Mouse (Mus musculus) stomach, postnatal 0 days (tissue): ENCODE data around the gene Slc2a3. TPM values are rescaled to one million over a fixed set of nuclear protein-coding genes. Genes with fewer than 3 reads are reported as not detected.

Experiments
- ATAC-seq: fragments of 200-750 bp; cut with Nextera tagmentation; 2 replicates; pipeline ENCODE4 v1.8.0; 2017; ENCODE audit not compliant: low FRiP score, low TSS enrichment
- DNase-seq: peaks from one replicate; pipeline ENCODE4 v3.0.0-alpha.2; 2016; ENCODE audit warnings: low spot score
- H3K27ac ChIP-seq: fragments of 300-500 bp; sonication (generic); replicated peaks from 2 replicates; pipeline ENCODE4 v1.5.1; 2014; ENCODE audit warnings: mild to moderate bottlenecking, control low read depth
- H3K27me3 ChIP-seq: fragments of 300-500 bp; sonication (generic); 2 replicates; pipeline ENCODE4 v1.6.1; 2014; ENCODE audit warnings: low read length; ENCODE audit not compliant: control insufficient read depth, insufficient read depth
- H3K36me3 ChIP-seq: fragments of 300-500 bp; sonication (generic); 2 replicates; pipeline ENCODE4 v1.6.1; 2014; ENCODE audit warnings: low read length, mixed read lengths; ENCODE audit not compliant: control insufficient read depth, insufficient read depth
- H3K4me1 ChIP-seq: fragments of 300-500 bp; sonication (generic); replicated peaks from 2 replicates; pipeline ENCODE4 v1.6.1; 2014; ENCODE audit warnings: antibody characterized with exemption; ENCODE audit not compliant: control insufficient read depth, insufficient read depth
- H3K4me2 ChIP-seq: fragments of 300-500 bp; sonication (generic); replicated peaks from 2 replicates; pipeline ENCODE4 v1.6.1; 2014; ENCODE audit warnings: low read depth, mild to moderate bottlenecking, control low read depth, moderate library complexity
- H3K4me3 ChIP-seq: fragments of 300-500 bp; sonication (generic); 2 replicates; pipeline ENCODE4 v1.5.1; 2014; ENCODE audit warnings: low read depth, low read length, control low read depth
- H3K9ac ChIP-seq: fragments of 300-500 bp; sonication (generic); 2 replicates; pipeline ENCODE4 v1.6.1; 2014; ENCODE audit warnings: mild to moderate bottlenecking, low read length, control low read depth, mixed read lengths
- H3K9me3 ChIP-seq: fragments of 300-500 bp; sonication (generic); 2 replicates; pipeline ENCODE4 v1.6.1; 2016; ENCODE audit warnings: low read length; ENCODE audit not compliant: control insufficient read depth
- CTCF ChIP-seq: IDR thresholded peaks from 2 replicates; pipeline ENCODE4 v1.5.1; 2016; ENCODE audit warnings: antibody characterized with exemption, low read depth, mild to moderate bottlenecking, moderate library complexity
- EP300 ChIP-seq: optimal IDR thresholded peaks from 2 replicates; pipeline ENCODE3; 2016; ENCODE audit warnings: antibody characterized with exemption
- WGBS: fragments of 180-500 bp; shearing (Covaris S2); extraction: QIAGEN DNeasy Blood & Tissue Kit; methylation state at CpG from one replicate; pipeline ENCODE4 v1.1.7; 2014; 5-methylcytosine and 5-hydroxymethylcytosine counted together
- polyA plus RNA-seq: library from polyadenylated mRNA; unstranded; fragments of >200 nt; fragmentation: Nextera tagmentation; extraction: Ambion mirVana; gene quantifications from 2 replicates; pipeline ENCODE4 v1.2.1, GENCODE M21; 2015

Slc2a3 gene
- polyA plus RNA-seq, 1 experiment from 2014 or later, result 3.3 TPM

GRCm38 (mm10) chr6:122765298-122765956, 36.0 kb downstream of the Slc2a3 start:
- H3K27ac ChIP-seq, result no peak overlapping the region
- no peaks in the 10 kb centered on the region for H3K36me3 ChIP-seq
- peak overlapping the region; percentile 70 for H3K4me2 ChIP-seq
- WGBS, result 14% methylated on average over 9 of the region's 9 CpGs
- ATAC-seq, result no peak
- H3K27me3 ChIP-seq, result no peaks in the 10 kb centered on the region
- TF ChIP-seq CTCF, result no peak
- TF ChIP-seq EP300, result no peak
- no peak overlapping the region for H3K9ac ChIP-seq
- no peaks in the 10 kb centered on the region for H3K9me3 ChIP-seq
- H3K4me1 ChIP-seq, result 0 out of 2 replicates have a peak, but pooled peaks cover 2% of the 10 kb centered on the region
- no peak overlapping the region for H3K4me3 ChIP-seq
- DNase-seq, result no peak

- 0 out of 2 replicates have a peak, but pooled peaks cover 2% of the 10 kb centered on the region for H3K4me1 ChIP-seq
- H3K4me3 ChIP-seq, result peak overlapping the region; percentile 40
- ATAC-seq (peak; percentile 38), DNase-seq (peak; percentile 49)
- H3K36me3 ChIP-seq, result no peaks in the 10 kb centered on the region
- no peak for TF ChIP-seq EP300
- no peaks in the 10 kb centered on the region for H3K9me3 ChIP-seq
- no peaks in the 10 kb centered on the region for H3K27me3 ChIP-seq
- no peak overlapping the region for H3K27ac ChIP-seq
- H3K9ac ChIP-seq, result peak overlapping the region; percentile 23; the same call in 1 of the 2 replicates
- under 1% methylated on average over 56 of the region's 56 CpGs for WGBS
- peak overlapping the region; percentile 70 for H3K4me2 ChIP-seq
These were observed 36.8 kb downstream of the Slc2a3 start for GRCm38 (mm10) chr6:122764446-122765297.

DNA sequence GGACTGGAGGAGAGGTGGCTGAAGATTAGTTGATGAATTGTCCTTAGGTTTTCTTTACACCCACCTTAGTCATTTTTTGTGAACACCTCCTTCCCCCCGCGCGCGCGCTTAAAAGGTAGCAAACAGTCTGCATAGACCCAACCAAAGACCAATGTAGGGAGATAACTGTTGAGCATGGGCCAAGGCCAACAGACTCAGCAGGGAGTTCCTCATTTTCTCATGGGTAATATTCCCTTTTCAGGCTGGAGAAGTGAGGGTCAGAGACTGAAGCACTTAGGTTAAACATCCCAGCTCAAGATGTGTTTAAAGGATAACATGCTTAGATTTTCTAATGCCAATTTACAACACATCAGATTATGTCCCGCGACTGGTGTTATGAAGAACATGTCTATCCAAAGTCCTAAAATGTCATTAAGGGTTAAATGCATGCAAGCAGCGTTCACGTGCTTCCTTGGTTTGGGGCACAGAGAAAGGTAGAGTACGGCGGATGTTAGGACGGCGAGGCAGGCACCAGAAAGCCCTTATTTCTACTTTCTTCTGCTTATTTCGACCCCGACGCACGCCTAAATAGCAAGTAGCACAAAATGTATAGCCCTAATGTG, 37.5 kb downstream of the Slc2a3 start:
- Histone ChIP-seq H3K9me3 (no peaks in the 10 kb centered on the region), H3K27me3 (no peaks in the 10 kb centered on the region), H3K4me1 (0 out of 2 replicates have a peak, but pooled peaks cover 2% of the 10 kb centered on the region), H3K36me3 (no peaks in the 10 kb centered on the region), H3K4me3 (peak overlapping the region; percentile 40), H3K27ac (no peak overlapping the region), H3K9ac (no peak overlapping the region), H3K4me2 (peak overlapping the region; percentile 70)
- no peak for DNase-seq
- no peak for TF ChIP-seq CTCF
- no peak for TF ChIP-seq EP300
- no peak for ATAC-seq
- 31% methylated on average over 17 of the region's 17 CpGs for WGBS

DNA sequence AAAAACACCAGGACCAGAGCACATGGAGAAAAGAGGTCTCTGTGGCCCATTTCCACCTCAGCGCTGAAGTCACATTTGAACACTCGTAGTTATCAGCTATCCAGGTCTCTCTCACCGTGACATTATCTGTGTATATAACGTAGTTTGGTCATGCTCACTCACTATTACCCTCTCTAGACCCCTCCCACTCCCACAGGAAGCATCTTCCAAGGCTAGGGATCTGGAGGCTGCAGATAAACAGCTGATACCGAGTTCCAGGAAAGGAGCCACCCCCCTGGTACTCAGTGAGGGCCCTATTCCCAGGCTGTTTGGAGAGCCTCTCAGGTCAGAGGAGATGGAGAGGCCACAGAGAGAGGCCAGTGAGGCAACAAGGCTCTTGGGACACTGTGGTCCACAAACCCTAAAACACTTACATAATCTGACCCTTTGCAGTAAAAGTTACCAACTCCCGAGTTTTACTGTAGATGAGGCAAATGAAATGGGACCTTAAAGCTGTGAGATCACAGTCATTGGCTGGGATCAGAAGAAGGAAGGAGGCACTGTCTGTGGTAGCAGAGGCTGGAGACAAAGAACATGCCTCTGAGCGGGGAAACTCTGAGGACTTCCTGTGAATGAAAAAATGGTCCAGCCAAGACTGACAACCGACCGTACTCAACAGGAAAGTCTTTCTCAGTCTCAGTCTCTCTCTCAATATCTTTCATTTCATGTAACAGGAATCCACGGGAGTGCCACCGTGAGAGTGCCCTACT, 38.3 kb downstream of the Slc2a3 start:
- ATAC-seq, result no peak
- Histone ChIP-seq H3K27ac (no peak overlapping the region), H3K36me3 (no peaks in the 10 kb centered on the region), H3K9ac (no peak overlapping the region), H3K4me1 (0 out of 2 replicates have a peak, but pooled peaks cover 2% of the 10 kb centered on the region), H3K27me3 (no peaks in the 10 kb centered on the region), H3K9me3 (no peaks in the 10 kb centered on the region), H3K4me3 (no peak overlapping the region), H3K4me2 (no peak overlapping the region)
- TF ChIP-seq CTCF (no peak), EP300 (no peak)
- DNase-seq, result no peak
- WGBS, result 72% methylated on average over 11 of the region's 11 CpGs

GRCm38 (mm10) chr6:122762480-122762879, 39.0 kb downstream of the Slc2a3 start:
- no peak overlapping the region for H3K9ac ChIP-seq
- DNase-seq (no peak), ATAC-seq (no peak)
- no peaks in the 10 kb centered on the region for H3K36me3 ChIP-seq
- TF ChIP-seq EP300 (no peak), CTCF (no peak)
- no peak overlapping the region for H3K27ac ChIP-seq
- H3K9me3 ChIP-seq, result no peaks in the 10 kb centered on the region
- H3K4me3 ChIP-seq, result no peak overlapping the region
- H3K4me2 ChIP-seq, result no peak overlapping the region
- no peaks in the 10 kb centered on the region for H3K27me3 ChIP-seq
- WGBS, result 85% methylated on average over 3 of the region's 3 CpGs
- H3K4me1 ChIP-seq, result 0 out of 2 replicates have a peak, but pooled peaks cover 2% of the 10 kb centered on the region
